Mouse (Mus musculus) olfactory bulb, adult 2 months (tissue): ENCODE measurements around the gene Ubash3b.

Source experiments
- CTCF ChIP-seq: fragments of 200-500 bp; IDR thresholded peaks from 2 replicates; pipeline ENCODE4 v1.5.1; 2012; ENCODE audit warnings: low read depth, mild to moderate bottlenecking, low read length, moderate library complexity; ENCODE audit not compliant: insufficient read depth
- POLR2A ChIP-seq: fragments of 200-500 bp; IDR thresholded peaks from 2 replicates; pipeline ENCODE4 v1.6.1; 2012; ENCODE audit warnings: mild to moderate bottlenecking, low read depth, low read length, moderate library complexity; ENCODE audit not compliant: insufficient read depth

DNA sequence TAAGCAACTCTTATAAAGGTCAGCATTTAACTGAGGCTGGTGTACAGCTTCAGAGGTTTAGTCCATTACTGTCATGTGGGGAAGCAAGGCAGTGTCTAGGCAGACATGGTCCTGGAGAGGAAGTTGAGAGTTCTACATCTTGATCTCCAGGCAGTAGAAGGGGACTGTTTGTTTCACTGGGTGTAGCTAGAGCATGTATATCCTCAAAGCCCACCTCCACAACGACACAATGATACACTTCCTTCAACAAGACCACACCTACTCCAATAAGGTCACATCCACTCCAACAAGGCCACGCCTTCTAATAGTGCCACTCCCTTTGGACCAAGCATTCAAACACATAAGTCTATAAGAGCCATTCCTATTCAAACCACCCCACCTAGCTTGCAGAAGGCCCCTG is 7.2 kb upstream of the Ubash3b start:
- TF ChIP-seq POLR2A (no peak), CTCF (no peak)
